26 mouse cellular contexts compared by ENCODE assay signal in genomic region chr16:28877162-28877662, GRCm38 (mm10). TPM values are rescaled to one million over a fixed set of nuclear protein-coding genes. Genes with fewer than 3 reads are reported as not detected.
DNase-seq lines count a peak whose midpoint lies in the region; ATAC-seq and TF ChIP-seq lines count a peak whose summit lies in the region.
"Had no signal": no experiment of that assay in that cellular context is flagged by ENCODE, and none has a peak within 500 bp of the region (broad histone marks: within the 10 kb centered on the region; RNA-seq: fewer than 3 reads in every experiment).

No protein-coding gene starts in this region.

- 63% methylated on average over 9 of the region's 9 CpGs for WGBS in hindbrain, embryonic 11.5 days
- WGBS in hindbrain, embryonic 16.5 days: 30% methylated on average over 9 of the region's 9 CpGs
- 48% methylated on average over 9 of the region's 9 CpGs for WGBS in midbrain, embryonic 14.5 days
- 85% methylated on average over 9 of the region's 9 CpGs for WGBS in midbrain, embryonic 10.5 days
- 35% methylated on average over 9 of the region's 9 CpGs for WGBS in forebrain, embryonic 16.5 days

- H3K4me2 ChIP-seq in hindbrain, embryonic 11.5 days (replicated peaks; ENCODE audit: low read depth, low read length): no peak overlapping the region
- H3K4me2 ChIP-seq in hindbrain, embryonic 16.5 days (ENCODE audit: low read length): no peak overlapping the region
- H3K4me2 ChIP-seq in midbrain, embryonic 14.5 days (ENCODE audit: low read length): no peak overlapping the region
- peak overlapping the region; percentile 1; the same call in 1 of the 2 replicates for H3K4me2 ChIP-seq in forebrain, embryonic 16.5 days (ENCODE audit: low read length)
- H3K4me2 ChIP-seq in myocyte (ENCODE audit: low read depth): no peak overlapping the region
- H3K4me2 ChIP-seq: embryonic facial prominence, embryonic 12.5 days; hindbrain, embryonic 12.5 days; limb, embryonic 12.5 days; liver, embryonic 11.5 days had no signal

- no peak for TF ChIP-seq POLR2A in myocyte (IDR thresholded peaks at IDR 0.05; ENCODE audit: insufficient read length, low read depth)

- H3K9ac ChIP-seq in hindbrain, embryonic 11.5 days (ENCODE audit: low read depth, low read length): no peak overlapping the region
- H3K9ac ChIP-seq in hindbrain, embryonic 16.5 days (ENCODE audit: low read depth, low read length): no peak overlapping the region
- no peak overlapping the region for H3K9ac ChIP-seq in midbrain, embryonic 14.5 days (replicated peaks; ENCODE audit: low read length)
- H3K9ac ChIP-seq in forebrain, embryonic 16.5 days (replicated peaks; ENCODE audit: low read depth, low read length): no peak overlapping the region
- H3K9ac ChIP-seq: embryonic facial prominence, embryonic 12.5 days; hindbrain, embryonic 12.5 days; limb, embryonic 12.5 days had no signal

- no peaks in the 10 kb centered on the region for H3K36me3 ChIP-seq in hindbrain, embryonic 11.5 days (ENCODE audit: control insufficient read depth, insufficient read depth, low read length)
- H3K36me3 ChIP-seq in hindbrain, embryonic 16.5 days (ENCODE audit: control insufficient read depth, insufficient read depth, low read length): no peaks in the 10 kb centered on the region
- H3K36me3 ChIP-seq in midbrain, embryonic 14.5 days (ENCODE audit: control insufficient read depth, insufficient read depth, low read length): no peaks in the 10 kb centered on the region
- H3K36me3 ChIP-seq in midbrain, embryonic 10.5 days: no peaks in the 10 kb centered on the region
- no peaks in the 10 kb centered on the region for H3K36me3 ChIP-seq in forebrain, embryonic 16.5 days (ENCODE audit: control insufficient read depth, insufficient read depth)
- H3K36me3 ChIP-seq in myocyte (ENCODE audit: control insufficient read depth, insufficient read depth): no peaks in the 10 kb centered on the region
- H3K36me3 ChIP-seq: embryonic facial prominence, embryonic 12.5 days; hindbrain, embryonic 12.5 days; limb, embryonic 12.5 days had no signal

- H3K27ac ChIP-seq in hindbrain, embryonic 11.5 days (ENCODE audit: low read depth, low read length): no peak overlapping the region
- H3K27ac ChIP-seq in hindbrain, embryonic 16.5 days (ENCODE audit: low read depth, low read length): no peak overlapping the region
- no peak overlapping the region for H3K27ac ChIP-seq in midbrain, embryonic 14.5 days (replicated peaks; ENCODE audit: low read depth, low read length)
- H3K27ac ChIP-seq in midbrain, embryonic 10.5 days (replicated peaks): no peak overlapping the region
- H3K27ac ChIP-seq in forebrain, embryonic 16.5 days (ENCODE audit: low read length): no peak overlapping the region
- H3K27ac ChIP-seq: embryonic facial prominence, embryonic 12.5 days; hindbrain, embryonic 12.5 days; left cerebral cortex, adult 2 months; limb, embryonic 12.5 days had no signal

- 0 out of 2 replicates have a peak, but pooled peaks have one; percentile 6 for ATAC-seq in hindbrain, embryonic 11.5 days (ENCODE audit: low FRiP score)
- no peak for ATAC-seq in hindbrain, embryonic 16.5 days
- ATAC-seq in midbrain, embryonic 14.5 days (ENCODE audit: low FRiP score, low TSS enrichment): no peak; the same call in 1 of the 2 replicates
- ATAC-seq in forebrain, embryonic 16.5 days: peak; percentile 62
- ATAC-seq: intestine, postnatal 0 days had no signal

- DNase-seq in hindbrain, embryonic 11.5 days (ENCODE audit: low spot score): no peak
- peak; percentile 52 for DNase-seq in midbrain, embryonic 14.5 days
- no peak for DNase-seq in midbrain, embryonic 10.5 days (ENCODE audit: low spot score)
- no peak for DNase-seq in adrenal gland, adult 18-20 months (ENCODE audit: low spot score in 2 of 2)
- DNase-seq: adrenal gland, adult 2 months; adrenal gland, postnatal 36 days; cerebellum, adult 11 months; cerebellum, adult 9-10 months; embryo, embryonic 11 days; gastrocnemius, postnatal 10 days; heart, postnatal 14 days; kidney, postnatal 14 days; lung, postnatal 36 days; right cerebral cortex, postnatal 25 days; thymus, adult 2 months; thymus, postnatal 36 days had no signal

- no peak overlapping the region for H3ac ChIP-seq in myocyte (ENCODE audit: control insufficient read depth, insufficient read length)

- no peak overlapping the region for H3K4me3 ChIP-seq in hindbrain, embryonic 11.5 days (ENCODE audit: low read depth, low read length)
- H3K4me3 ChIP-seq in hindbrain, embryonic 16.5 days (ENCODE audit: low read length): no peak overlapping the region
- no peak overlapping the region for H3K4me3 ChIP-seq in midbrain, embryonic 14.5 days (replicated peaks; ENCODE audit: low read depth, low read length)
- H3K4me3 ChIP-seq in midbrain, embryonic 10.5 days: no peak overlapping the region
- H3K4me3 ChIP-seq in forebrain, embryonic 16.5 days (replicated peaks; ENCODE audit: low read length): no peak overlapping the region
- no peak overlapping the region for H3K4me3 ChIP-seq in myocyte
- H3K4me3 ChIP-seq: embryonic facial prominence, embryonic 12.5 days; hindbrain, embryonic 12.5 days; left cerebral cortex, adult 2 months; limb, embryonic 12.5 days had no signal

- no peaks in the 10 kb centered on the region for H3K79me2 ChIP-seq in myocyte (ENCODE audit: control insufficient read depth, insufficient read depth)

- H3K9me3 ChIP-seq in hindbrain, embryonic 11.5 days (ENCODE audit: control insufficient read depth, low read length): no peaks in the 10 kb centered on the region
- no peaks in the 10 kb centered on the region for H3K9me3 ChIP-seq in hindbrain, embryonic 16.5 days (ENCODE audit: control insufficient read depth, low read length)
- H3K9me3 ChIP-seq in midbrain, embryonic 14.5 days (ENCODE audit: control insufficient read depth, low read length): no peaks in the 10 kb centered on the region
- no peaks in the 10 kb centered on the region for H3K9me3 ChIP-seq in midbrain, embryonic 10.5 days (replicated peaks)
- no peaks in the 10 kb centered on the region for H3K9me3 ChIP-seq in forebrain, embryonic 16.5 days (ENCODE audit: control insufficient read depth, low read length)
- H3K9me3 ChIP-seq: embryonic facial prominence, embryonic 12.5 days; hindbrain, embryonic 12.5 days; limb, embryonic 12.5 days had no signal

- H3K27me3 ChIP-seq in hindbrain, embryonic 11.5 days (ENCODE audit: control insufficient read depth, insufficient read depth, low read length): no peaks in the 10 kb centered on the region
- no peaks in the 10 kb centered on the region for H3K27me3 ChIP-seq in hindbrain, embryonic 16.5 days (replicated peaks; ENCODE audit: control insufficient read depth, insufficient read depth, low read length)
- no peaks in the 10 kb centered on the region for H3K27me3 ChIP-seq in midbrain, embryonic 14.5 days (ENCODE audit: control insufficient read depth, insufficient read depth, low read length)
- H3K27me3 ChIP-seq in midbrain, embryonic 10.5 days (ENCODE audit: low read depth, poor library complexity, severe bottlenecking): no peaks in the 10 kb centered on the region; the same call in 1 of the 2 replicates
- H3K27me3 ChIP-seq in forebrain, embryonic 16.5 days (replicated peaks; ENCODE audit: control insufficient read depth, insufficient read depth, low read length): no peaks in the 10 kb centered on the region
- no peaks in the 10 kb centered on the region for H3K27me3 ChIP-seq in myocyte (ENCODE audit: control insufficient read depth, insufficient read depth, insufficient read length)
- H3K27me3 ChIP-seq: embryonic facial prominence, embryonic 12.5 days; hindbrain, embryonic 12.5 days; limb, embryonic 12.5 days had no signal

- H3K4me1 ChIP-seq in hindbrain, embryonic 11.5 days (replicated peaks; ENCODE audit: control insufficient read depth, insufficient read depth, low read length): peaks cover 8% of the 10 kb centered on the region; the same call in 1 of the 2 replicates
- peaks cover 24% of the 10 kb centered on the region for H3K4me1 ChIP-seq in hindbrain, embryonic 16.5 days (ENCODE audit: control insufficient read depth, insufficient read depth, low read depth, low read length)
- H3K4me1 ChIP-seq in midbrain, embryonic 14.5 days (ENCODE audit: control insufficient read depth, insufficient read depth, low read length): peaks cover 41% of the 10 kb centered on the region
- peaks cover 27% of the 10 kb centered on the region for H3K4me1 ChIP-seq in midbrain, embryonic 10.5 days
- H3K4me1 ChIP-seq in forebrain, embryonic 16.5 days (replicated peaks; ENCODE audit: control insufficient read depth, insufficient read depth, low read length): peaks cover 41% of the 10 kb centered on the region

TF ChIP-seq in myocyte, 11 proteins besides CTCF, POLR2A, EP300 and RAD21:
- TF ChIP-seq CEBPB (IDR thresholded peaks at IDR 0.05; ENCODE audit: insufficient read depth, poor library complexity, severe bottlenecking): peak; percentile 66; the same call in 1 of the 2 replicates
- no peak for TF ChIP-seq MYOG (IDR thresholded peaks at IDR 0.05; ENCODE audit: control insufficient read depth in 1 of 3, insufficient read depth in 1 of 3, insufficient read length in 2 of 3, low read depth in 2 of 3)

RNA-seq across cellular contexts. Expression of gene Mb21d2, which starts 52.3 kb away (rescaled TPM):
- 8.6 and 9.5 TPM in 2 replicates for polyA plus RNA-seq in hindbrain, embryonic 11.5 days (2014; fragmentation: Nextera tagmentation; extraction: Ambion mirVana)
- polyA plus RNA-seq in hindbrain, embryonic 16.5 days (2015; fragmentation: Nextera tagmentation; extraction: Ambion mirVana): 15.8 and 16.3 TPM in 2 replicates
- polyA plus RNA-seq in midbrain, embryonic 14.5 days (2014; fragmentation: Nextera tagmentation; extraction: Ambion mirVana): 18.0 TPM in 2 replicates
- polyA plus RNA-seq in midbrain, embryonic 10.5 days (2016; fragmentation: Nextera tagmentation; extraction: Ambion mirVana): 4.7 and 5.7 TPM in 2 replicates
- polyA plus RNA-seq in forebrain, embryonic 16.5 days (2015; fragmentation: Nextera tagmentation; extraction: Ambion mirVana): 7.9 and 9.6 TPM in 2 replicates
- 6.0 TPM for polyA plus RNA-seq in myocyte (2012; fragmentation: generic; extraction: Trizol)
- total RNA-seq in adrenal gland, adult 18-20 months (2021): 1 to 10 TPM; 6.8 to 9.9 TPM
- total RNA-seq: megakaryocyte, adult 5-6 weeks had no signal

Comparison
In these comparisons a context has a peak if more than half of its experiments do, and no peak if none do; other contexts are left out.
1. ATAC-seq: peak in hindbrain, embryonic 11.5 days (single experiment) and forebrain, embryonic 16.5 days (single experiment); none in hindbrain, embryonic 16.5 days (single experiment) and midbrain, embryonic 14.5 days (single experiment).